In the genomic region with DNA sequence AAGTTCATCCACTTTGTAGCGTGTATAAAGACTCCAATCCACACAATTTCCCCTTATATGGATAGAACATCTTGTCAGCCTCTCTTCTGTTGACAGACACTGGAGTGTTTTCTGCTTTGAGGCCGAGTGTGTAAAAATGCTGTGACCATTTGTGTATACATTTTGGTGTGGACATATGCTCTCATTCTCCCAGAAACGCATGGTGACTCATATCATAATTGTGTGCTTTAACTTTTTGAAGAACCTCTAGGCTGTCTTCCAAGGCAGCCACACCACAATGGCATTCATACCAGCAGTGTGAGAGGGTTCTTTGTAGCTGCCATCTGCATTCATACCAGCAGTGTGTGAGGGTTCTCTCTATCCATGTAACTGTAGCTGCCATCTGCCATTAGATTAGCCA, we compare ENCODE assay signal across 23 mouse cellular contexts.
"Had no signal": no experiment of that assay in that cellular context is flagged by ENCODE, and none has a peak within 500 bp of the region (broad histone marks: within the 10 kb centered on the region; RNA-seq: fewer than 3 reads in every experiment).

No protein-coding gene starts in this region.

- H3K27ac ChIP-seq: kidney, postnatal 0 days; layer of hippocampus, adult 2 months; left cerebral cortex, adult 2 months; limb, embryonic 12.5 days; limb, embryonic 15.5 days; liver, embryonic 15.5 days; midbrain, embryonic 12.5 days; midbrain, embryonic 15.5 days; neural tube, embryonic 12.5 days; neural tube, embryonic 15.5 days; stomach, postnatal 0 days had no signal

- H3K9me3 ChIP-seq: limb, embryonic 12.5 days; limb, embryonic 15.5 days; liver, embryonic 15.5 days; midbrain, embryonic 12.5 days; midbrain, embryonic 15.5 days; neural tube, embryonic 12.5 days; neural tube, embryonic 15.5 days had no signal

- DNase-seq: kidney, adult 2 months; kidney, postnatal 25 days; layer of hippocampus, postnatal 36 days; left cerebral cortex, postnatal 4 days; lung, adult 2 months; lung, postnatal 4 days; right cerebral cortex, adult 18-20 months; right cerebral cortex, postnatal 14 days; right cerebral cortex, postnatal 4 days; thymus, adult 2 months; thymus, postnatal 14 days had no signal

- H3K4me2 ChIP-seq: limb, embryonic 12.5 days; limb, embryonic 15.5 days; liver, embryonic 11.5 days; liver, embryonic 15.5 days; midbrain, embryonic 12.5 days; midbrain, embryonic 15.5 days; neural tube, embryonic 12.5 days; neural tube, embryonic 15.5 days had no signal

- ATAC-seq: midbrain, embryonic 15.5 days had no signal

- H3K36me3 ChIP-seq: limb, embryonic 12.5 days; limb, embryonic 15.5 days; liver, embryonic 15.5 days; midbrain, embryonic 12.5 days; midbrain, embryonic 15.5 days; neural tube, embryonic 12.5 days; neural tube, embryonic 15.5 days had no signal

- H3K4me1 ChIP-seq: limb, embryonic 12.5 days; limb, embryonic 15.5 days; liver, embryonic 15.5 days; midbrain, embryonic 12.5 days; midbrain, embryonic 15.5 days; neural tube, embryonic 12.5 days; neural tube, embryonic 15.5 days had no signal

- H3K9ac ChIP-seq: limb, embryonic 12.5 days; limb, embryonic 15.5 days; liver, embryonic 15.5 days; midbrain, embryonic 12.5 days; midbrain, embryonic 15.5 days; neural tube, embryonic 12.5 days; neural tube, embryonic 15.5 days had no signal

- H3K27me3 ChIP-seq: limb, embryonic 12.5 days; limb, embryonic 15.5 days; liver, embryonic 15.5 days; midbrain, embryonic 12.5 days; midbrain, embryonic 15.5 days; neural tube, embryonic 12.5 days; neural tube, embryonic 15.5 days had no signal

- H3K4me3 ChIP-seq: layer of hippocampus, adult 2 months; left cerebral cortex, adult 2 months; limb, embryonic 12.5 days; limb, embryonic 15.5 days; liver, embryonic 15.5 days; midbrain, embryonic 12.5 days; midbrain, embryonic 15.5 days; neural tube, embryonic 12.5 days; neural tube, embryonic 15.5 days had no signal
